Mouse (Mus musculus) hindlimb bud, embryonic 11.5 days (tissue): ENCODE measurements around the gene Gm47791.

Source experiments
- DNase-seq: peaks from one replicate; pipeline ENCODE4 v3.0.0-alpha.2; 2012; ENCODE audit warnings: low read depth, low spot score; ENCODE audit errors: extremely low spot score

The Gm47791 gene

GRCm38 (mm10) chr1:82725026-82725874 is 45.8 kb downstream of the Gm47791 start:
- no peak for DNase-seq

- peak; percentile 82 for DNase-seq
Observed at GRCm38 (mm10) chr1:82724339-82725025, 46.6 kb downstream of the Gm47791 start, which contains the start of gene Mff. Mff (plus strand) TSS chr1:82724890.
